Mouse (Mus musculus) brain, embryonic 14.5 days (tissue): ENCODE results near the gene Ubtd2.

Experiments
- CTCF ChIP-seq: fragments of 200-500 bp; IDR thresholded peaks from 2 replicates; pipeline ENCODE4 v1.5.1; 2012; ENCODE audit warnings: inconsistent platforms, mild to moderate bottlenecking, moderate library complexity, borderline replicate concordance; ENCODE audit not compliant: insufficient read depth, insufficient read length; ENCODE audit errors: extremely low read depth
- POLR2A ChIP-seq: fragments of 200-500 bp; IDR thresholded peaks from 2 replicates; pipeline ENCODE4 v1.6.1; 2012; ENCODE audit warnings: mild to moderate bottlenecking, inconsistent platforms, borderline replicate concordance; ENCODE audit not compliant: poor library complexity, insufficient read depth, insufficient read length, severe bottlenecking; ENCODE audit errors: extremely low read depth

- TF ChIP-seq CTCF = no peak
- TF ChIP-seq POLR2A = no peak
Measured at GRCm38 (mm10) chr11:32516091-32516490, 60.9 kb downstream of the Ubtd2 start.
